Mouse (Mus musculus) heart, postnatal 0 days (tissue): ENCODE measurements around the gene Sufu.

ENCODE experiments used
- CTCF ChIP-seq: IDR thresholded peaks from 2 replicates; pipeline ENCODE4 v1.5.1; 2016; ENCODE audit warnings: antibody characterized with exemption, control low read depth, low read depth
- EP300 ChIP-seq: IDR thresholded peaks from 2 replicates; pipeline ENCODE4 v1.6.1; 2016; ENCODE audit warnings: antibody characterized with exemption, low read depth

GRCm38 (mm10) chr19:46447911-46448310, 51.2 kb downstream of the Sufu start:
- TF ChIP-seq CTCF (no peak), EP300 (no peak)
